Mouse (Mus musculus): ENCODE measurements around the gene Gm49378. TPM values are rescaled to one million over a fixed set of nuclear protein-coding genes. Genes with fewer than 3 reads are reported as not detected.

The Gm49378 gene
- polyA plus RNA-seq, 1 experiment from 2014 or later = 1.9 TPM

DNA sequence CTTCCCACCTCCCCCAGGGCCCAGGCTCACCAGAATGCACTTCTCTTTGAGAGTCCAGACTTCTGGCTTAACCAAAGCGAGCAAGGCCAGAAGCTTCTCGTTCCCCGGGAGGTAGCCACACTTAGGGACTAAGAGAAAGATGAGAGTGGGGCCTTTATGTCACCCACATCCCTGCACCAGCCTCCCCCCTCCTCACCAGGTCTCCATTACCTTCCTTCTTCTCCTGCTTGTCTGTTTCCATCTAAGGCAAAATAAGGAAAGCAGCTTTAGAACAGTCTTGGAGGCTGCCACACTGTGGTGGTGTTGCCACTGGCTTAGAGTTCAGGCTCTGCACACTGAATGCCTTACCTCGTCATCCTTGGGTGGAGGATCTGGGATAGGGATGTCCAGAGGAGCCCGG lies 48.4 kb downstream of the Gm49378 start:
- WGBS = 95% methylated on average over 5 of the region's 5 CpGs
- Histone ChIP-seq H3K9me3 (ENCODE audit: control insufficient read depth, low read length) (no peaks in the 10 kb centered on the region), H3K4me3 (ENCODE audit: low read depth, low read length) (no peak overlapping the region), H3K36me3 (ENCODE audit: control insufficient read depth, insufficient read depth, low read length) (peaks cover 21% of the 10 kb centered on the region), H3K4me2 (ENCODE audit: low read length) (no peak overlapping the region), H3K27me3 (replicated peaks; ENCODE audit: control insufficient read depth, insufficient read depth, low read length) (peaks cover 4% of the 10 kb centered on the region; the same call in 1 of the 2 replicates), H3K9ac (ENCODE audit: low read length) (no peak overlapping the region), H3K4me1 (replicated peaks; ENCODE audit: control insufficient read depth, insufficient read depth, low read length) (peaks cover 22% of the 10 kb centered on the region; the same call in 1 of the 2 replicates), H3K27ac (ENCODE audit: low read depth) (no peak overlapping the region)
- ATAC-seq (replicated peaks; ENCODE audit: low FRiP score, low TSS enrichment, low read depth) (no peak), DNase-seq (ENCODE audit: low spot score) (no peak)

DNA sequence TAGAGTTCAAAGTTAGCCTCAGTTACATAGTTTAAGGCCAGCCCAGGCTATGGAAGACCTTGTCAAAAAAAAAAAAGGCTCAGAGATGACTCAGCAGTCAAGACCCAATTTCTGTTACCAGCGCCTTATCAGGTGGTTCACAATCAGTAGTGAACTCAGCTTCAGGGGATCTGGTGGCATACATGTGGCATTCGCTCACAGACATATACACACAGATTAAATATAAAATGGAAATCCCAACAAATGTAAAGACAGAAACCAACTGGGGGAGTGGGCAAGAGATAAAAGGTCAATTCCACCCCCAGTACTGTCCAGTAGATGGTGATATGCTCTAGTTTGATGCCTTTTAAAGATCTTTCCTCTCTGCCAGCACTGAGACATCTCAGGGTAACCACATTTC lies 51.5 kb downstream of the Gm49378 start:
- H3K4me2 ChIP-seq (ENCODE audit: low read length) = no peak overlapping the region
- 0 out of 2 replicates have a peak, but pooled peaks cover 8% of the 10 kb centered on the region for H3K4me1 ChIP-seq (replicated peaks; ENCODE audit: control insufficient read depth, insufficient read depth, low read length)
- H3K9ac ChIP-seq (ENCODE audit: low read length) = no peak overlapping the region
- no peak overlapping the region for H3K4me3 ChIP-seq (ENCODE audit: low read depth, low read length)
- H3K9me3 ChIP-seq (ENCODE audit: control insufficient read depth, low read length) = no peaks in the 10 kb centered on the region
- DNase-seq (ENCODE audit: low spot score) = no peak
- peaks cover 28% of the 10 kb centered on the region for H3K36me3 ChIP-seq (ENCODE audit: control insufficient read depth, insufficient read depth, low read length)
- peaks cover 6% of the 10 kb centered on the region; the same call in 1 of the 2 replicates for H3K27me3 ChIP-seq (replicated peaks; ENCODE audit: control insufficient read depth, insufficient read depth, low read length)
- no peak for ATAC-seq (replicated peaks; ENCODE audit: low FRiP score, low TSS enrichment, low read depth)
- H3K27ac ChIP-seq (ENCODE audit: low read depth) = no peak overlapping the region
- WGBS = 90% methylated on average over 2 of the region's 2 CpGs

DNA sequence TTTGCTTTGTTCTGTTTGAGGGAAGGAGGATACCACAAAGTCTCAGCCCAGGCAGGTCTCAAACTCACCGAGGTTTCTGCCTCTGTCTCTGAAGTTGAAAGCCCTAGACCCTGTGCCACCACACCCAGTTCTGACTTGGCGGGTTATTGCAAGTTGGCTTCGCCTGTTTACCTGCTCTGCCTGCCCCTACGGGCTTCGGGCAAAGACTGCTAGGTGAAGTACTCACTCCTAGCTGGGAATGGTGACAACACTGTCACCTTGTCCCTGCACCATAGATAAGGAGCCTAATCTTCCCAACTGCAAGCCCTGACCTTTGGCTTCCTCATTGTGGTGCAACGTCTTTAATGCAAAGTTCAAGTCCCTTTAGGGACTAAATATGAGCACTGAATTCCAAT lies 52.1 kb downstream of the Gm49378 start:
- peak; percentile 52 for DNase-seq (ENCODE audit: low spot score)
- Histone ChIP-seq H3K27me3 (replicated peaks; ENCODE audit: control insufficient read depth, insufficient read depth, low read length) (peaks cover 6% of the 10 kb centered on the region; the same call in 1 of the 2 replicates), H3K4me2 (ENCODE audit: low read length) (peak overlapping the region; percentile 76), H3K27ac (ENCODE audit: low read depth) (no peak overlapping the region), H3K4me3 (ENCODE audit: low read depth, low read length) (peak overlapping the region; percentile 43; the same call in 1 of the 2 replicates), H3K36me3 (ENCODE audit: control insufficient read depth, insufficient read depth, low read length) (peaks cover 33% of the 10 kb centered on the region), H3K9ac (ENCODE audit: low read length) (no peak overlapping the region), H3K9me3 (ENCODE audit: control insufficient read depth, low read length) (no peaks in the 10 kb centered on the region), H3K4me1 (replicated peaks; ENCODE audit: control insufficient read depth, insufficient read depth, low read length) (0 out of 2 replicates have a peak, but pooled peaks cover 8% of the 10 kb centered on the region)
- ATAC-seq (replicated peaks; ENCODE audit: low FRiP score, low TSS enrichment, low read depth) = no peak; the same call in 1 of the 2 replicates
- 42% methylated on average over 6 of the region's 6 CpGs for WGBS

DNA sequence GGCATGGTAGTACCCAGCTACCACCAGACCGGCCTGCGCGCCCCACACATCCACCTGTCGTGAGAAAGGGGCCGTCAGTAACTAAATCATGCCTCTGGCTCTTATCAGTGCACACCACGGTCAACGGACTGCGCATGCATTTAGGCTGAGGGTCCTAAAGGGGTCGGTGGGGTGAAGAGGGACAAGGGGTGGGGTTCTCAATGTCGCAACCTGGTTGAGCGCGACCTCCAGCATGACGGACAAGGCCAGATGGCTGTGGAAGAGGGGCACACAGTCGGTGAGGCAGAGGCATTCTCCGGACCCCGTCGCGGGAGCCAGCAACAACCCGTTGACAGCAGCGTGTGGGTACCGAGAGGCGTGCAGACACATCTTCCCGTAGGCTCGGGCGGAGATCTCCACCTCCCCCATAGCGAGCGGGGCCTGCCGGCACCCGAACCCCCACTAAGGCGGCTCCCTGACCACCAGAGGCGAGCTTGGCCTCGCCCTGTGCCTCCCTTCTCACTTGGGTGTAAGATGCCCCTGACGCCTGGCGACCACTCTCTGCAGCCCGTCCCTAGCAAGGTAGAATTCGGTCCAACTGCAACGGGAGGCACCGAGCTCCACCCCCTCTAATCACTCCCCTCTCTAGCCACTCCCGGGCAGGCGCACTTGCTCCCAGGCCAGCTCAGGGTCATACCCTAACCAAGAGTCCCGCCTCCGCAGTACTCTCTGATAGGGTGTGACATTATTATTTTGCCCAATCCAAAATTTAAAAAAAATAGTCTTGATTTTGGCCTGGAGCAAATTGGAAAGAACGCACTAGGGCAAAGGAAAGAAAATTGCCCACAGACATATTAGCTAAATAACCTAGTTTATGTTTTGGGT lies 52.8 kb downstream of the Gm49378 start, which contains the start of gene Emc9:
Gene Emc9 (minus strand): TSS at position 601 of the 864 bp plus-strand sequence.
- H3K9ac ChIP-seq (ENCODE audit: low read length) = peak within 1 kb of the TSS; percentile 51
- 0 out of 2 replicates have a peak, but pooled peaks cover 8% of the 10 kb centered on the region for H3K4me1 ChIP-seq (replicated peaks; ENCODE audit: control insufficient read depth, insufficient read depth, low read length)
- H3K9me3 ChIP-seq (ENCODE audit: control insufficient read depth, low read length) = no peaks in the 10 kb centered on the region
- H3K4me2 ChIP-seq (ENCODE audit: low read length) = peak within 1 kb of the TSS; percentile 76
- no peak within 1 kb of the TSS for H3K27ac ChIP-seq (ENCODE audit: low read depth)
- ATAC-seq (replicated peaks; ENCODE audit: low FRiP score, low TSS enrichment, low read depth) = peak; percentile 78
- peaks cover 40% of the 10 kb centered on the region for H3K36me3 ChIP-seq (ENCODE audit: control insufficient read depth, insufficient read depth, low read length)
- peak within 1 kb of the TSS; percentile 43 for H3K4me3 ChIP-seq (ENCODE audit: low read depth, low read length)
- 2% methylated on average over 43 of the region's 43 CpGs for WGBS
- DNase-seq (ENCODE audit: low spot score) = peak; percentile 71
- H3K27me3 ChIP-seq (replicated peaks; ENCODE audit: control insufficient read depth, insufficient read depth, low read length) = peaks cover 6% of the 10 kb centered on the region; the same call in 1 of the 2 replicates

DNA sequence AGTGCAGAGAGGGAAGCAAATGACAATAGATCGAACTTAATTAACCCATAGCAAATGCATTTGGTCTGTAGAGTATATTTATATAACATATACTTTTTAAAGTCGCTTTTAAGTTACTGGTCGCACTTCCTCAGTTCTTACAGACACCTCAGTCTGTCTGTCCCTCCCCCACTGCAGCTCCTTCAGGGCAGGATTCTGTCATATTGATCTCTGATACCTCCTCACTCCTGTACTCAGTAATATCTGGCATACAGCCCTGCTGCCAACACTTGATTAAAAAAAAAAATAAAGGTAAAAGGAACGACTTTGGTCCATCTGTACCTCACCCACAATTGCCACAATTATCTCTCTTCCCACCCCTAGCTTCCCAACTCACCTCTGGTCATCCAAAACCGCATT lies 53.4 kb downstream of the Gm49378 start:
- H3K4me3 ChIP-seq (ENCODE audit: low read depth, low read length) = peak overlapping the region; percentile 43
- no peak for DNase-seq (ENCODE audit: low spot score)
- no peaks in the 10 kb centered on the region for H3K9me3 ChIP-seq (ENCODE audit: control insufficient read depth, low read length)
- H3K4me1 ChIP-seq (replicated peaks; ENCODE audit: control insufficient read depth, insufficient read depth, low read length) = 0 out of 2 replicates have a peak, but pooled peaks cover 12% of the 10 kb centered on the region
- WGBS = 34% methylated on average over 5 of the region's 5 CpGs
- H3K4me2 ChIP-seq (ENCODE audit: low read length) = peak overlapping the region; percentile 76
- H3K9ac ChIP-seq (ENCODE audit: low read length) = no peak overlapping the region; the same call in 1 of the 2 replicates
- H3K27me3 ChIP-seq (replicated peaks; ENCODE audit: control insufficient read depth, insufficient read depth, low read length) = peaks cover 6% of the 10 kb centered on the region; the same call in 1 of the 2 replicates
- H3K36me3 ChIP-seq (ENCODE audit: control insufficient read depth, insufficient read depth, low read length) = peaks cover 41% of the 10 kb centered on the region
- ATAC-seq (replicated peaks; ENCODE audit: low FRiP score, low TSS enrichment, low read depth) = no peak
- no peak overlapping the region for H3K27ac ChIP-seq (ENCODE audit: low read depth)

DNA sequence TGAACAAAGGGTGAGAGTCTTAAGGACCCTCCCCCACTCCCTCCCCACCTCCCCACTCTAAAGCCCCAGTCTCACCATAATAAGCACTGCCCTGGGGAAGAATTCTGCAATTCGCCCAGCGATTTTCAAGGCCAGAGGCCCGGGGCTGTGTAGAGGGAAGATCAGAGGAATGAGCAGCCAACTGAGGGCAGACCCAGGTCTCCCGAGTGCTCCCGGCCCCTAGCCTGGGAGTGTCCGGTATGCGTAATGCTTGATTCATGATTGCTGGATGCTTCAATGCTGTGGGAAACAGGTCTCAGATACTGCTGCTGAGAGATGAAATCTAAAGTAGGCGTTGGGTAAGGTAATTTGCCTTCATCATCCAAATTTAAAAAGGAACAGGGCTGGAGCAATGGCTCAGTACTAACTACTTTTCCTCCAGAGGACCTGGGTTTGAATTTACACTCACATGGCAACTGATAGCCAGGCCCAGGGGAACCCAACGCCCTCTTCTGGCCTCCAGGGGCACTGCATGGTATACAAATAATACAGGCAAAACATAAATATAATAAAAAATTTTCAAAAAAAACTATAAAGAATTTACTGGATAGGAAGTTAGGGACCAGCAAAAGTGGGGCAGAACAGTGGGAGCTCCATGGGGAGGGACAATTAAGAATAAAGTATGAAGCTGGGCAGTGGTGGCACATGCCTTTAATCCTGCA lies 55.6 kb downstream of the Gm49378 start:
- no peak for DNase-seq (ENCODE audit: low spot score)
- peaks cover 6% of the 10 kb centered on the region; the same call in 1 of the 2 replicates for H3K27me3 ChIP-seq (replicated peaks; ENCODE audit: control insufficient read depth, insufficient read depth, low read length)
- H3K9ac ChIP-seq (ENCODE audit: low read length) = no peak overlapping the region
- WGBS = 75% methylated on average over 9 of the region's 9 CpGs
- no peak overlapping the region for H3K27ac ChIP-seq (ENCODE audit: low read depth)
- no peaks in the 10 kb centered on the region for H3K9me3 ChIP-seq (ENCODE audit: control insufficient read depth, low read length)
- H3K4me2 ChIP-seq (ENCODE audit: low read length) = no peak overlapping the region
- peaks cover 25% of the 10 kb centered on the region for H3K36me3 ChIP-seq (ENCODE audit: control insufficient read depth, insufficient read depth, low read length)
- H3K4me1 ChIP-seq (replicated peaks; ENCODE audit: control insufficient read depth, insufficient read depth, low read length) = peaks cover 16% of the 10 kb centered on the region
- no peak overlapping the region for H3K4me3 ChIP-seq (ENCODE audit: low read depth, low read length)
- ATAC-seq (replicated peaks; ENCODE audit: low FRiP score, low TSS enrichment, low read depth) = no peak

DNA sequence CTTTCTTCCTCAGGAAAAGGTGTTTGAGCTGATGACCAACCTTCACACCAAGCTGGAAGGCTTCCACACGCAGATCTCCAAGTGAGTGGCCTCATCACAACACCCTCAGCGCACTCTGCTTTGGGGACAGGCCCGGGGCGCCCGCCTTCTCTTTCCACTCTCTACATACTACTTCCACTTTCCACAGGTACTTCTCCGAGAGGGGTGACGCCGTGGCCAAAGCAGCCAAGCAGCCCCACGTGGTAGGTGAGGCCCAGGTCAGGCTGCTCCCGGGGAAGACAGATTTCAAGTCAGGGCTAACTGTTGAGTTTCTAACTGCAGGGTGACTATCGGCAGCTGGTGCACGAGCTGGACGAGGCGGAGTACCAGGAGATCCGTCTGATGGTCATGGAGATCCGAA lies 57.0 kb downstream of the Gm49378 start:
- 93% methylated on average over 16 of the region's 16 CpGs for WGBS
- no peak overlapping the region for H3K9ac ChIP-seq (ENCODE audit: low read length)
- H3K27ac ChIP-seq (ENCODE audit: low read depth) = no peak overlapping the region
- no peak for ATAC-seq (replicated peaks; ENCODE audit: low FRiP score, low TSS enrichment, low read depth)
- H3K9me3 ChIP-seq (ENCODE audit: control insufficient read depth, low read length) = no peaks in the 10 kb centered on the region
- H3K4me3 ChIP-seq (ENCODE audit: low read depth, low read length) = no peak overlapping the region
- no peak overlapping the region for H3K4me2 ChIP-seq (ENCODE audit: low read length)
- peaks cover 16% of the 10 kb centered on the region for H3K4me1 ChIP-seq (replicated peaks; ENCODE audit: control insufficient read depth, insufficient read depth, low read length)
- peaks cover 23% of the 10 kb centered on the region for H3K36me3 ChIP-seq (ENCODE audit: control insufficient read depth, insufficient read depth, low read length)
- H3K27me3 ChIP-seq (replicated peaks; ENCODE audit: control insufficient read depth, insufficient read depth, low read length) = peaks cover 6% of the 10 kb centered on the region; the same call in 1 of the 2 replicates
- DNase-seq (ENCODE audit: low spot score) = no peak

All from intestine, embryonic 14.5 days (tissue).